Mouse (Mus musculus): ENCODE data around the gene Agpat2. TPM values are rescaled to one million over a fixed set of nuclear protein-coding genes. Genes with fewer than 3 reads are reported as not detected.

Gene Agpat2
- polyA plus RNA-seq, 1 experiment from 2014 or later = 18.4 TPM

DNA sequence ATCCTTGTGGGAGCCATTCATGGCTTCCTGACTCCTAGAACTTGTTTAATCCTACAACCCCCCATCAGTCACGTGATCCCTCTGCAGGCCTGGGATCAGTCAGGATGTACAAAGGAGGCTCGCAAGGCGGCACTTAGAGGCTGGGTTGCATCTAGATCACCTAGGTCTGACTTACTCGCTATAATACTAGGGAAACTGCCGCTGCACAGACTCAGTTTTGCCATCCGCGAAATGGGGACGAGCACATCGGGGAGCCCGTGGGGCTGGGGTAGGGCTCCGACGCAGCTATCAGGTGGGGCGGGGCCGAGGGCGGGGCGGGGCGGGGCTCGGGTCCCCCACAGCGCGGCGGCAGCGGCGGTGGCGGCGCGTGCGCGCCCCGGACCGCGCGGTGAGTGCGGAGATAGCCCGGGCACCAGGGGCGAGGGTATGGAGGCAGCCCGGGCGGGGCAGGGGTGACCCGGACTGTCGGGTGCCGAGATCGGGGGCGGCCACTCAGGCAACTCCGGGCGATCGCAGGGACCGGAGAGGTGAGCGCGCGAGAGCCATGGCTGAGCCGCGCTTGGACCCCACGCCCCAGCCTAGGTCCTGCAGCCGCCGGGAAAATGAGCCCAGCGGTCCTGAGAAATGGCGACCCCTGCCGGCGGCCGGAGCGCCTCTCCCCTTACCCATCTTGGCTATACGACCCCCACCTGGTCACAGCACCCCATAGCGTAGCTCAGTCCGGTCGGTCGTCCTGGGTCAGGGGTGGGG lies 17.7 kb downstream of the Agpat2 start, which contains the start of gene Gm20532:
Gm20532 (plus strand) TSS at position 346 of the 750 bp plus-strand sequence.
- peak; percentile 56 for ATAC-seq (ENCODE audit: insufficient number of reproducible peaks, low FRiP score)
- Histone ChIP-seq H3K9me3 (replicated peaks) (no peaks in the 10 kb centered on the region), H3K4me2 (peak within 1 kb of the TSS; percentile 80), H3K4me3 (peak within 1 kb of the TSS; percentile 69), H3K27ac (ENCODE audit: poor library complexity, severe bottlenecking) (peak within 1 kb of the TSS; percentile 90), H3K9ac (peak within 1 kb of the TSS; percentile 86), H3K27me3 (replicated peaks) (no peaks in the 10 kb centered on the region), H3K4me1 (replicated peaks) (peaks cover 54% of the 10 kb centered on the region), H3K36me3 (peaks cover 26% of the 10 kb centered on the region)
- under 1% methylated on average over 65 of the region's 65 CpGs for WGBS

- peaks cover 48% of the 10 kb centered on the region for H3K4me1 ChIP-seq (replicated peaks)
- ATAC-seq (ENCODE audit: insufficient number of reproducible peaks, low FRiP score) = no peak
- 49% methylated on average over 6 of the region's 6 CpGs for WGBS
- H3K9me3 ChIP-seq (replicated peaks) = no peaks in the 10 kb centered on the region
- peak overlapping the region; percentile 86 for H3K9ac ChIP-seq
- H3K4me2 ChIP-seq = peak overlapping the region; percentile 80
- H3K4me3 ChIP-seq = peak overlapping the region; percentile 69
- peak overlapping the region; percentile 90 for H3K27ac ChIP-seq (ENCODE audit: poor library complexity, severe bottlenecking)
- H3K36me3 ChIP-seq = peaks cover 18% of the 10 kb centered on the region
- no peaks in the 10 kb centered on the region for H3K27me3 ChIP-seq (replicated peaks)
Observed at GRCm38 (mm10) chr2:26585713-26586112, 18.5 kb downstream of the Agpat2 start.

- H3K9ac ChIP-seq = peak overlapping the region; percentile 86
- ATAC-seq (ENCODE audit: insufficient number of reproducible peaks, low FRiP score) = peak; percentile 65
- H3K4me3 ChIP-seq = peak overlapping the region; percentile 69
- peak overlapping the region; percentile 81 for H3K27ac ChIP-seq (ENCODE audit: poor library complexity, severe bottlenecking)
- no peaks in the 10 kb centered on the region for H3K9me3 ChIP-seq (replicated peaks)
- no peaks in the 10 kb centered on the region for H3K27me3 ChIP-seq (replicated peaks)
- H3K4me1 ChIP-seq (replicated peaks) = peaks cover 55% of the 10 kb centered on the region
- 26% methylated on average over 11 of the region's 11 CpGs for WGBS
- H3K36me3 ChIP-seq = peaks cover 5% of the 10 kb centered on the region; the same call in 1 of the 2 replicates
- peak overlapping the region; percentile 33; the same call in 1 of the 2 replicates for H3K4me2 ChIP-seq
Observed at GRCm38 (mm10) chr2:26583640-26584039, 20.6 kb downstream of the Agpat2 start.

GRCm38 (mm10) chr2:26582741-26583140 lies 21.5 kb downstream of the Agpat2 start:
- peaks cover 55% of the 10 kb centered on the region for H3K4me1 ChIP-seq (replicated peaks)
- WGBS = 72% methylated on average over 7 of the region's 7 CpGs
- no peak overlapping the region for H3K9ac ChIP-seq
- no peak for ATAC-seq (ENCODE audit: insufficient number of reproducible peaks, low FRiP score)
- no peaks in the 10 kb centered on the region for H3K27me3 ChIP-seq (replicated peaks)
- H3K4me2 ChIP-seq = no peak overlapping the region
- 0 out of 2 replicates have a peak overlapping the region, but pooled peaks have one; percentile 4 for H3K27ac ChIP-seq (ENCODE audit: poor library complexity, severe bottlenecking)
- H3K9me3 ChIP-seq (replicated peaks) = no peaks in the 10 kb centered on the region
- no peak overlapping the region for H3K4me3 ChIP-seq
- H3K36me3 ChIP-seq = peaks cover 3% of the 10 kb centered on the region; the same call in 1 of the 2 replicates

- peaks cover 3% of the 10 kb centered on the region; the same call in 1 of the 2 replicates for H3K36me3 ChIP-seq
- ATAC-seq (ENCODE audit: insufficient number of reproducible peaks, low FRiP score) = no peak
- WGBS = 51% methylated on average over 2 of the region's 2 CpGs
- no peak overlapping the region for H3K4me3 ChIP-seq
- no peak overlapping the region for H3K4me2 ChIP-seq
- H3K27ac ChIP-seq (ENCODE audit: poor library complexity, severe bottlenecking) = no peak overlapping the region
- H3K9ac ChIP-seq = no peak overlapping the region
- H3K9me3 ChIP-seq (replicated peaks) = no peaks in the 10 kb centered on the region
- peaks cover 54% of the 10 kb centered on the region for H3K4me1 ChIP-seq (replicated peaks)
- H3K27me3 ChIP-seq (replicated peaks) = no peaks in the 10 kb centered on the region
Observed at GRCm38 (mm10) chr2:26582203-26582602, 22.0 kb downstream of the Agpat2 start.

DNA sequence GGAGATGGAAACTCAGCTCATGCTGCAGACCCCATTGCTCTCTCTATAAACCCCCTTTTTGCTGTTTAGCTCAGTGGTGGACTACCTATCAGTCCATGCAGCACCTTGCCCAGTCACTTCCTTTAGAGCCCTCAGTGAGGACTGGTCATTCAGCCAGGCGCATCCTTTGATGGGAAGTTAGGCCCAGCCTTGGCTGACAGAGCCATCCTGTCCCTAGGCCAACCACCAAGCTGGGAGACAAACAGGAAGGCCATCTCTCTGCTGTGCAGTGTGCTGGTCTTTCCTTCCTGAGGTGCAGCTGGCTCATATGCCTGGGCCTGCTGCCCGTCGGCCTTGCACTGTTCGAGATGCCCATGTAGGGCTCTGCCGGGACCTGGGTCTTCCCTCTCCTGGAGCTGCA lies 23.5 kb downstream of the Agpat2 start:
- H3K36me3 ChIP-seq = peaks cover 3% of the 10 kb centered on the region; the same call in 1 of the 2 replicates
- ATAC-seq (ENCODE audit: insufficient number of reproducible peaks, low FRiP score) = no peak
- H3K27ac ChIP-seq (ENCODE audit: poor library complexity, severe bottlenecking) = no peak overlapping the region
- no peak overlapping the region for H3K9ac ChIP-seq
- H3K4me2 ChIP-seq = no peak overlapping the region
- peaks cover 61% of the 10 kb centered on the region for H3K4me1 ChIP-seq (replicated peaks)
- no peak overlapping the region for H3K4me3 ChIP-seq
- no peaks in the 10 kb centered on the region for H3K27me3 ChIP-seq (replicated peaks)
- WGBS = 80% methylated on average over 5 of the region's 5 CpGs
- H3K9me3 ChIP-seq (replicated peaks) = no peaks in the 10 kb centered on the region

- H3K9ac ChIP-seq = no peak within 1 kb of the TSS
- H3K4me2 ChIP-seq = 0 out of 2 replicates have a peak within 1 kb of the TSS, but pooled peaks have one; percentile 3
- 97% methylated on average over 1 of the region's 1 CpGs for WGBS
- no peaks in the 10 kb centered on the region for H3K36me3 ChIP-seq
- no peaks in the 10 kb centered on the region for H3K9me3 ChIP-seq (replicated peaks)
- H3K4me3 ChIP-seq = no peak within 1 kb of the TSS
- no peaks in the 10 kb centered on the region for H3K27me3 ChIP-seq (replicated peaks)
- no peak for ATAC-seq (ENCODE audit: insufficient number of reproducible peaks, low FRiP score)
- peaks cover 71% of the 10 kb centered on the region for H3K4me1 ChIP-seq (replicated peaks)
- peak within 1 kb of the TSS; percentile 46 for H3K27ac ChIP-seq (ENCODE audit: poor library complexity, severe bottlenecking)
Observed at GRCm38 (mm10) chr2:26579714-26580113, 24.5 kb downstream of the Agpat2 start, which contains the start of gene Egfl7. Gene Egfl7, plus strand, starts transcription at chr2:26580014.

DNA sequence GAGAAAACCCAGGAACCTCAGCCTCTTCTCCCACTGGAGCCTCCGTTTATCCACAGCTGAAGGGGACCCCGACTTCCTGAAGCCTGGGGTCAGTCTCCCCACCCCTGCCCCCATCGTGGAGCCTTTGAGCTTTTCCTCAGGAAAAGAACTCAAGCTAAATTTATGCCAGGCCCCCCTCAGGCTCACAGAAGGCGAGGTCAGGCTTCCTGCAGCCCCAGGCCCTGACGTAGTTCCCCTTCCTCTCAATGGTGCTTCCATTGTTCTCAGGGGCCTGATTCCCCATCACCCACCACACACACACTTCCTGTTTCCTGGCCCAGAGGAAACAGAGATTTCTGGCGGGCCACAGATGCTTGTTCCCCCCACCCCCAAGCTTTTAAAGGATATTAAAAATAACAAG lies 25.8 kb downstream of the Agpat2 start:
- Histone ChIP-seq H3K9me3 (replicated peaks) (no peaks in the 10 kb centered on the region), H3K9ac (no peak overlapping the region), H3K4me2 (peak overlapping the region; percentile 26), H3K4me3 (no peak overlapping the region), H3K36me3 (no peaks in the 10 kb centered on the region), H3K27me3 (replicated peaks) (no peaks in the 10 kb centered on the region), H3K4me1 (replicated peaks) (peaks cover 78% of the 10 kb centered on the region), H3K27ac (ENCODE audit: poor library complexity, severe bottlenecking) (peak overlapping the region; percentile 81)
- ATAC-seq (ENCODE audit: insufficient number of reproducible peaks, low FRiP score) = peak; percentile 60
- WGBS = 41% methylated on average over 6 of the region's 6 CpGs

DNA sequence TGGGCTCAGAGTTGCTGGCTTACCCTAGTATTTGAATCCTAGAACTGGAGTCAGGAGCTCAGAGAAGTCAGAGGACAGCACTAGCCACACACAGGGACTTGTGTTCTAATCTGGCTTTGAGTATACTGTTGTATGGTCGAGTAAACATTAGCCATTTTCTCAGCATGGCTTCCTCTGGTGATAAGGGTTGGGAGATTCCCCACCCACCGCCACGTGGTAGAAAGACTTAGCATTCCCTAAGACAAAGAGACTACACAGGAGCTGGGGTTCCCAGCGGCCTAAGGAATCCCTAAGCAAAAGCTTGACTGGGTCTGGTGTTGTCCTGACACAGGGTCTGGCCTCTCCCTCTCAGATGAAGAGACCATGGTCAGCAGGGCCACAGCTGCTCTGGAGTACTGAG lies 27.8 kb downstream of the Agpat2 start:
- Histone ChIP-seq H3K27ac (ENCODE audit: poor library complexity, severe bottlenecking) (peak overlapping the region; percentile 81), H3K4me3 (no peak overlapping the region), H3K9me3 (replicated peaks) (no peaks in the 10 kb centered on the region), H3K4me1 (replicated peaks) (peaks cover 86% of the 10 kb centered on the region), H3K36me3 (no peaks in the 10 kb centered on the region), H3K27me3 (replicated peaks) (no peaks in the 10 kb centered on the region), H3K9ac (no peak overlapping the region), H3K4me2 (peak overlapping the region; percentile 19; the same call in 1 of the 2 replicates)
- 39% methylated on average over 4 of the region's 4 CpGs for WGBS
- no peak for ATAC-seq (ENCODE audit: insufficient number of reproducible peaks, low FRiP score)

GRCm38 (mm10) chr2:26575865-26576264 lies 28.4 kb downstream of the Agpat2 start:
- Histone ChIP-seq H3K27ac (ENCODE audit: poor library complexity, severe bottlenecking) (peak overlapping the region; percentile 81), H3K27me3 (replicated peaks) (no peaks in the 10 kb centered on the region), H3K9me3 (replicated peaks) (no peaks in the 10 kb centered on the region), H3K4me2 (peak overlapping the region; percentile 19), H3K36me3 (no peaks in the 10 kb centered on the region), H3K9ac (no peak overlapping the region), H3K4me3 (no peak overlapping the region), H3K4me1 (replicated peaks) (peaks cover 92% of the 10 kb centered on the region)
- ATAC-seq (ENCODE audit: insufficient number of reproducible peaks, low FRiP score) = peak; percentile 56
- WGBS = 26% methylated on average over 4 of the region's 4 CpGs

DNA sequence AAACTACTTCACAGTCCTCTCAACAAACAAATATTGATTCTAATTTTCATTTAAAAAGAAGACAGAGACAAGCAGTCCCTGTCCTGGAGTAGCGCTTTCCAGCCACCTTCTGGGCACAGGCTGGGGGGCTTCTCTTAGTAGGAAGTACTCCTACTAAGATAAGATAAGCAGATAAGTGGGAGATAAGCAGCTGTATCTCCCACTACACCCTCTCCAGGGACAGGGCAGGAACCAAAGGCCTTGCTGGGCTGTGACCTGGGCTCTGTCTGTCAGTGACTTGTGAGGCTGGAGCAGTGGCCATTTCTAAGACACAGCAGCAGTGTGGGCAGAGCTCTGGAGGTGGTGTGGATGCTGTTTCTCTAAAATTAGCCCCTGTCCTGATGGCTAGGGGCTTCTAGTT lies 28.8 kb downstream of the Agpat2 start:
- 59% methylated on average over 1 of the region's 1 CpGs for WGBS
- Histone ChIP-seq H3K9me3 (replicated peaks) (no peaks in the 10 kb centered on the region), H3K4me2 (peak overlapping the region; percentile 19; the same call in 1 of the 2 replicates), H3K4me3 (no peak overlapping the region), H3K9ac (no peak overlapping the region), H3K27me3 (replicated peaks) (no peaks in the 10 kb centered on the region), H3K36me3 (no peaks in the 10 kb centered on the region), H3K27ac (ENCODE audit: poor library complexity, severe bottlenecking) (peak overlapping the region; percentile 81), H3K4me1 (replicated peaks) (peaks cover 95% of the 10 kb centered on the region)
- ATAC-seq (ENCODE audit: insufficient number of reproducible peaks, low FRiP score) = no peak
